Mouse (Mus musculus) heart, adult 2 months (tissue): ENCODE measurements at regions not wholly inside any gene's neighbourhood (a gene's known extent, or its start where the extent isn't known, plus 50 kb on each side); places are given as distances from the start of the nearest gene placed in this dataset.

ENCODE experiments used
- CTCF ChIP-seq: fragments of 200-600 bp; IDR thresholded peaks from 2 replicates; pipeline ENCODE4 v1.8.1; 2022; ENCODE audit warnings: antibody characterized with exemption, mild to moderate bottlenecking, moderate library complexity
- EP300 ChIP-seq: fragments of 200-500 bp; IDR thresholded peaks from 2 replicates; pipeline ENCODE4 v1.6.1; 2011; ENCODE audit warnings: low read depth, low read length, control low read depth; ENCODE audit not compliant: insufficient read depth
- POLR2A ChIP-seq: fragments of 200-500 bp; IDR thresholded peaks from 2 replicates; pipeline ENCODE4 v1.6.1; 2011; ENCODE audit warnings: mild to moderate bottlenecking, low read depth, low read length, control low read depth; ENCODE audit not compliant: insufficient read depth

DNA sequence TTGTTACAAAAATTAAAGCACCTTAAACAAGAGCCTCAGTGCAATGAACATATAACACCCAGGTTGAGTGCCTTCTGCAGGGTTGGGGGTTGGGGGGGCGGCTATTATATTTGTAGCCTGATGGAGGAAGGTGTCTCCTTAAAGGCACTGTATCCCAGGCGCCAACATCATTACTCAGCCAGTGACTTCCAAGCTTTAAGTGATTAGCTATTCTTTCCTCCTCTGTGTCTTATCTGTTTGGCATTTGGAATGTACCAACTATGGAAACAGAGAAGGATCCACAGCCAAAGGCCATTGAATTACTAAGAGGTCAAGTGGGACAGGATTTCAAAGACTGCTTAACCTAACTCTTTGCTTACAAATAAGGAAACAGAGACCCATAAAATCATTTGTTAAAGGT is 373.9 kb upstream of the Cd180 start:
- no peak for TF ChIP-seq POLR2A
- no peak for TF ChIP-seq CTCF
- no peak for TF ChIP-seq EP300
